13 mouse cellular contexts compared by ENCODE assay signal in the genomic region with DNA sequence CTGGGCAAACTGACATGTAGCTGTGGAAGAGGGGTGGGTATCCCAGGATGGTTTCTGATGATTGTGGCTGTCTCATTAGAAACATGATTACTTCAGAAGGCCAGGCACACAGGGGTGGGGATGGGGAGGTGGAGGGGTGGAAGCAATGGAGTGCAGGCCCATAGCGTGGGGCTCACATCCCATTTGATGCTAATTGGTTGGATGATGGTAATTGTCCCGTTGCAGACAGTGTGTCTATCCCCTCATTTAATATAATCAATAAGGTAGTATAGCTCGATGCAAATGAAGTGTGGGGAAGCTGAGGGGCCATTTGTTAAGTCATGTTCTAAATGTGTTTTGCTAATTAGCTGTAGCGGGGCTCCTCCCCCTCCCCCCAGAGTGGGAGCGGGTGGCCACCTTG.
"Had no signal": no experiment of that assay in that cellular context is flagged by ENCODE, and none has a peak within 500 bp of the region (broad histone marks: within the 10 kb centered on the region; RNA-seq: fewer than 3 reads in every experiment).

No protein-coding gene starts in this region.

- H3K4me3 ChIP-seq: neural tube, embryonic 12.5 days; stomach, embryonic 15.5 days had no signal

- H3K4me2 ChIP-seq: neural tube, embryonic 12.5 days; stomach, embryonic 15.5 days had no signal

- DNase-seq: retina, postnatal 1 day; right cerebral cortex, postnatal 14 days; right cerebral cortex, postnatal 4 days; spleen, adult 18-20 months; thymus, adult 18-20 months; thymus, adult 2 months; thymus, postnatal 14 days; thymus, postnatal 25 days; thymus, postnatal 36 days; thymus, postnatal 4 days had no signal

- H3K36me3 ChIP-seq: neural tube, embryonic 12.5 days; stomach, embryonic 15.5 days had no signal

- H3K9me3 ChIP-seq: neural tube, embryonic 12.5 days; stomach, embryonic 15.5 days had no signal

- H3K27ac ChIP-seq: neural tube, embryonic 12.5 days; stomach, embryonic 15.5 days; stomach, postnatal 0 days had no signal

- H3K9ac ChIP-seq: neural tube, embryonic 12.5 days; stomach, embryonic 15.5 days had no signal
